Mouse (Mus musculus) neural tube, embryonic 15.5 days (tissue): ENCODE data around the gene Popdc2. TPM values are rescaled to one million over a fixed set of nuclear protein-coding genes. Genes with fewer than 3 reads are reported as not detected.

Source experiments
- ATAC-seq: fragments of 200-750 bp; cut with Nextera tagmentation; 2 replicates; pipeline ENCODE4 v1.8.0; 2017; ENCODE audit warnings: mild to moderate bottlenecking, moderate TSS enrichment, moderate library complexity; ENCODE audit not compliant: low FRiP score
- H3K27ac ChIP-seq: fragments of 300-500 bp; sonication (generic); replicated peaks from 2 replicates; pipeline ENCODE4 v1.5.1; 2015; ENCODE audit warnings: mild to moderate bottlenecking, inconsistent platforms
- H3K27me3 ChIP-seq: fragments of 300-500 bp; sonication (generic); replicated peaks from 2 replicates; pipeline ENCODE4 v1.6.1; 2015; ENCODE audit warnings: inconsistent platforms
- H3K36me3 ChIP-seq: fragments of 300-500 bp; sonication (generic); 2 replicates; pipeline ENCODE4 v1.6.1; 2015; ENCODE audit warnings: inconsistent platforms
- H3K4me1 ChIP-seq: fragments of 300-500 bp; sonication (generic); 2 replicates; pipeline ENCODE4 v1.6.1; 2015; ENCODE audit warnings: inconsistent platforms
- H3K4me2 ChIP-seq: fragments of 300-500 bp; sonication (generic); 2 replicates; pipeline ENCODE4 v1.6.1; 2015; ENCODE audit warnings: inconsistent platforms, mild to moderate bottlenecking, moderate library complexity
- H3K4me3 ChIP-seq: fragments of 300-500 bp; sonication (generic); replicated peaks from 2 replicates; pipeline ENCODE4 v1.5.1; 2015; ENCODE audit warnings: mild to moderate bottlenecking, inconsistent platforms
- H3K9ac ChIP-seq: fragments of 300-500 bp; sonication (generic); replicated peaks from 2 replicates; pipeline ENCODE4 v1.6.1; 2015; ENCODE audit warnings: mild to moderate bottlenecking, inconsistent platforms
- H3K9me3 ChIP-seq: fragments of 300-500 bp; sonication (generic); replicated peaks from 2 replicates; pipeline ENCODE4 v1.6.1; 2016; ENCODE audit warnings: inconsistent platforms
- WGBS: fragments of 180-500 bp; shearing (Covaris S2); methylation state at CpG from one replicate; pipeline ENCODE4 v1.1.7; 2015; ENCODE audit warnings: mixed read lengths; 5-methylcytosine and 5-hydroxymethylcytosine counted together
- polyA plus RNA-seq: library from polyadenylated mRNA; unstranded; fragments of >200 nt; fragmentation: Nextera tagmentation; extraction: Ambion mirVana; gene quantifications from 2 replicates; pipeline ENCODE4 v1.2.1, GENCODE M21; 2015

The Popdc2 gene
- polyA plus RNA-seq, 1 experiment from 2014 or later = 1.0 TPM

GRCm38 (mm10) chr16:38414953-38415352 lies 52.9 kb downstream of the Popdc2 start:
- Histone ChIP-seq H3K4me3 (no peak overlapping the region), H3K4me1 (no peaks in the 10 kb centered on the region), H3K36me3 (no peaks in the 10 kb centered on the region), H3K27ac (no peak overlapping the region), H3K9ac (no peak overlapping the region), H3K4me2 (no peak overlapping the region), H3K9me3 (no peaks in the 10 kb centered on the region), H3K27me3 (no peaks in the 10 kb centered on the region)
- WGBS = 90% methylated on average over 7 of the region's 7 CpGs
- no peak for ATAC-seq

GRCm38 (mm10) chr16:38425374-38425773 lies 63.4 kb downstream of the Popdc2 start:
- no peak for ATAC-seq
- 87% methylated on average over 2 of the region's 2 CpGs for WGBS

GRCm38 (mm10) chr16:38425799-38426198 lies 63.8 kb downstream of the Popdc2 start:
- H3K9ac ChIP-seq = no peak overlapping the region
- H3K27me3 ChIP-seq = no peaks in the 10 kb centered on the region
- H3K36me3 ChIP-seq = no peaks in the 10 kb centered on the region
- no peaks in the 10 kb centered on the region for H3K9me3 ChIP-seq
- no peak overlapping the region for H3K4me3 ChIP-seq
- no peak for ATAC-seq
- H3K4me2 ChIP-seq = no peak overlapping the region
- WGBS = 83% methylated on average over 1 of the region's 1 CpGs
- H3K4me1 ChIP-seq = no peaks in the 10 kb centered on the region
- H3K27ac ChIP-seq = no peak overlapping the region

More at GRCm38 (mm10) chr16:38425374-38425773, 63.4 kb downstream of the Popdc2 start:
- Histone ChIP-seq H3K27me3 (no peaks in the 10 kb centered on the region), H3K4me3 (no peak overlapping the region), H3K9ac (no peak overlapping the region), H3K27ac (no peak overlapping the region), H3K36me3 (no peaks in the 10 kb centered on the region), H3K4me2 (no peak overlapping the region), H3K4me1 (no peaks in the 10 kb centered on the region), H3K9me3 (no peaks in the 10 kb centered on the region)

Other genes with a start within 250 kb of the Popdc2 start
- 0.63 TPM in 1 of 2 replicates, not detected in the other for gene Nr1i2, start 67.4 kb upstream of the Popdc2 start, polyA plus RNA-seq
- 0.40 and 0.88 TPM in 2 replicates for gene Maats1, start 20.1 kb upstream of the Popdc2 start, polyA plus RNA-seq
- gene Cox17, start 15.2 kb upstream of the Popdc2 start, polyA plus RNA-seq = 95.8 and 101 TPM in 2 replicates
- gene Gm21987, start 15.2 kb upstream of the Popdc2 start, polyA plus RNA-seq = 0.72 TPM in 1 of 2 replicates, not detected in the other
- gene Pla1a, start 70.9 kb downstream of the Popdc2 start, polyA plus RNA-seq = 1.2 and 1.4 TPM in 2 replicates
- 142 and 153 TPM in 2 replicates for gene Adprh, start 90.5 kb downstream of the Popdc2 start, polyA plus RNA-seq
- 0.37 and 0.44 TPM in 2 replicates for gene Cd80, start 93.4 kb downstream of the Popdc2 start, polyA plus RNA-seq
- gene Timmdc1, start 160.5 kb downstream of the Popdc2 start, polyA plus RNA-seq = 33.4 and 34.8 TPM in 2 replicates
- gene Poglut1, start 188.0 kb downstream of the Popdc2 start, polyA plus RNA-seq = 53.2 and 54.3 TPM in 2 replicates
- gene Tmem39a, start 196.5 kb downstream of the Popdc2 start, polyA plus RNA-seq = 38.6 and 50.7 TPM in 2 replicates